9 mouse cellular contexts compared by ENCODE assay signal in genomic region chr8:119837553-119838071, GRCm38 (mm10). TPM values are rescaled to one million over a fixed set of nuclear protein-coding genes. Genes with fewer than 3 reads are reported as not detected.
DNase-seq lines count a peak whose midpoint lies in the region; ATAC-seq and TF ChIP-seq lines count a peak whose summit lies in the region.
"Had no signal": no experiment of that assay in that cellular context is flagged by ENCODE, and none has a peak within 500 bp of the region (broad histone marks: within the 10 kb centered on the region; RNA-seq: fewer than 3 reads in every experiment).

No protein-coding gene starts in this region.

- H3K27ac ChIP-seq in kidney, embryonic 16.5 days (ENCODE audit: low read length): peak overlapping the region; percentile 76
- H3K27ac ChIP-seq in bone marrow macrophage, adult 2 months (ENCODE audit: insufficient read depth, low read depth, low read length): no peak overlapping the region
- H3K27ac ChIP-seq in heart, embryonic 14.5 days (replicated peaks in 1 of 2; ENCODE audit: control insufficient read depth in 1 of 2, insufficient read depth in 1 of 2, low read depth in 2 of 2, low read length in 2 of 2): peak overlapping the region; percentile 1 to 66; a peak in 3 of 4 replicates
- peak overlapping the region; percentile 28; the same call in 1 of the 2 replicates for H3K27ac ChIP-seq in limb, embryonic 15.5 days
- H3K27ac ChIP-seq in stomach, embryonic 14.5 days (ENCODE audit: low read length): peak overlapping the region; percentile 72; the same call in 1 of the 2 replicates

- no peak for ATAC-seq in kidney, embryonic 16.5 days (ENCODE audit: low FRiP score, low TSS enrichment)
- no peak for ATAC-seq in heart, embryonic 14.5 days (ENCODE audit: insufficient number of reproducible peaks, insufficient read depth, low FRiP score, low read depth)
- ATAC-seq in limb, embryonic 15.5 days (ENCODE audit: insufficient number of reproducible peaks, low FRiP score, low TSS enrichment, low read depth): no peak
- no peak for ATAC-seq in stomach, embryonic 14.5 days (ENCODE audit: insufficient number of reproducible peaks, insufficient read depth, low FRiP score, low read depth)
- ATAC-seq: Patski had no signal

- TF ChIP-seq POLR2A in bone marrow macrophage, adult 2 months (IDR thresholded peaks at IDR 0.05; ENCODE audit: borderline replicate concordance, low read depth, low read length): no peak

- peaks cover 61% of the 10 kb centered on the region for H3K4me1 ChIP-seq in kidney, embryonic 16.5 days (ENCODE audit: insufficient read depth, low read length)
- peaks cover 36% of the 10 kb centered on the region for H3K4me1 ChIP-seq in bone marrow macrophage, adult 2 months (ENCODE audit: control insufficient read depth, insufficient read depth, low read length)
- H3K4me1 ChIP-seq in heart, embryonic 14.5 days (ENCODE audit: control insufficient read depth in 2 of 2, insufficient read depth in 2 of 2, low read length in 2 of 2): peaks cover 8 to 25% of the 10 kb centered on the region in 2 experiments; a peak in 3 of 4 replicates
- H3K4me1 ChIP-seq in limb, embryonic 15.5 days: peaks cover 51% of the 10 kb centered on the region
- peaks cover 54% of the 10 kb centered on the region for H3K4me1 ChIP-seq in stomach, embryonic 14.5 days (ENCODE audit: control insufficient read depth, insufficient read depth, low read length)

- 33% methylated on average over 10 of the region's 10 CpGs for WGBS in kidney, embryonic 16.5 days
- 37% methylated on average over 10 of the region's 10 CpGs for WGBS in heart, embryonic 14.5 days
- 44% methylated on average over 10 of the region's 10 CpGs for WGBS in limb, embryonic 15.5 days
- WGBS in stomach, embryonic 14.5 days: 20% methylated on average over 10 of the region's 10 CpGs

- H3K9me3 ChIP-seq in kidney, embryonic 16.5 days (ENCODE audit: low read length): no peaks in the 10 kb centered on the region
- no peaks in the 10 kb centered on the region for H3K9me3 ChIP-seq in heart, embryonic 14.5 days (ENCODE audit: control insufficient read depth, low read length)
- H3K9me3 ChIP-seq in limb, embryonic 15.5 days: no peaks in the 10 kb centered on the region
- no peaks in the 10 kb centered on the region for H3K9me3 ChIP-seq in stomach, embryonic 14.5 days (ENCODE audit: control insufficient read depth, low read depth, low read length)

- TF ChIP-seq CTCF in bone marrow macrophage, adult 2 months (IDR thresholded peaks at IDR 0.05; ENCODE audit: low read depth, low read length): no peak

- H3K9ac ChIP-seq in kidney, embryonic 16.5 days (replicated peaks; ENCODE audit: low read length): peak overlapping the region; percentile 42
- peak overlapping the region; percentile 35; the same call in 1 of the 2 replicates for H3K9ac ChIP-seq in heart, embryonic 14.5 days (ENCODE audit: low read length)
- no peak overlapping the region for H3K9ac ChIP-seq in limb, embryonic 15.5 days
- H3K9ac ChIP-seq in stomach, embryonic 14.5 days (replicated peaks; ENCODE audit: low read depth, low read length): peak overlapping the region; percentile 28; the same call in 1 of the 2 replicates

- peak overlapping the region; percentile 78 for H3K4me3 ChIP-seq in kidney, embryonic 16.5 days (ENCODE audit: low read length)
- peak overlapping the region; percentile 95 for H3K4me3 ChIP-seq in bone marrow macrophage, adult 2 months (ENCODE audit: insufficient read depth, low read length)
- peak overlapping the region in 1 of 2 experiments; percentile 1; a peak in 1 of 4 replicates for H3K4me3 ChIP-seq in heart, embryonic 14.5 days (ENCODE audit: control insufficient read depth in 1 of 2, insufficient read depth in 1 of 2, low read depth in 1 of 2, low read length in 2 of 2)
- H3K4me3 ChIP-seq in limb, embryonic 15.5 days: peak overlapping the region; percentile 2; the same call in 1 of the 2 replicates
- H3K4me3 ChIP-seq in stomach, embryonic 14.5 days (ENCODE audit: low read depth, low read length): peak overlapping the region; percentile 62

- DNase-seq in kidney, adult 11 months: no peak
- DNase-seq in adrenal gland, postnatal 14 days: no peak
- DNase-seq in adrenal gland, adult 8-10 months: no peak

- no peaks in the 10 kb centered on the region for H3K27me3 ChIP-seq in kidney, embryonic 16.5 days (ENCODE audit: insufficient read depth, low read length)
- H3K27me3 ChIP-seq in heart, embryonic 14.5 days (ENCODE audit: control insufficient read depth, insufficient read depth, low read length): no peaks in the 10 kb centered on the region
- H3K27me3 ChIP-seq in limb, embryonic 15.5 days: no peaks in the 10 kb centered on the region
- H3K27me3 ChIP-seq in stomach, embryonic 14.5 days (ENCODE audit: control insufficient read depth, insufficient read depth, low read length): no peaks in the 10 kb centered on the region
- H3K27me3 ChIP-seq: Patski had no signal

- 0 out of 2 replicates have a peak, but pooled peaks cover 4% of the 10 kb centered on the region for H3K36me3 ChIP-seq in kidney, embryonic 16.5 days (ENCODE audit: insufficient read depth, low read length)
- H3K36me3 ChIP-seq in heart, embryonic 14.5 days (ENCODE audit: control insufficient read depth, insufficient read depth, low read length): no peaks in the 10 kb centered on the region; the same call in 1 of the 2 replicates
- H3K36me3 ChIP-seq in limb, embryonic 15.5 days: no peaks in the 10 kb centered on the region
- H3K36me3 ChIP-seq in stomach, embryonic 14.5 days (ENCODE audit: control insufficient read depth, insufficient read depth, low read length): no peaks in the 10 kb centered on the region; the same call in 1 of the 2 replicates

- peak overlapping the region; percentile 97 for H3K4me2 ChIP-seq in kidney, embryonic 16.5 days (replicated peaks; ENCODE audit: low read depth, low read length)
- H3K4me2 ChIP-seq in heart, embryonic 14.5 days (ENCODE audit: low read length): peak overlapping the region; percentile 95
- H3K4me2 ChIP-seq in limb, embryonic 15.5 days: peak overlapping the region; percentile 24; the same call in 1 of the 2 replicates
- peak overlapping the region; percentile 83 for H3K4me2 ChIP-seq in stomach, embryonic 14.5 days (replicated peaks; ENCODE audit: low read depth, low read length)

RNA-seq across cellular contexts. Expression of gene Cotl1, which starts 2.7 kb away (rescaled TPM):
- 130 and 138 TPM in 2 replicates for polyA plus RNA-seq in kidney, embryonic 16.5 days (2015; fragmentation: Nextera tagmentation; extraction: Ambion mirVana)
- polyA plus RNA-seq in bone marrow macrophage, adult 2 months (2012; ENCODE audit: insufficient read depth, insufficient read length, missing spikeins): 472 and 492 TPM in 2 replicates
- polyA plus RNA-seq in heart, embryonic 14.5 days (2014; fragmentation: Nextera tagmentation; extraction: Ambion mirVana): 55.1 and 75.9 TPM in 2 replicates
- polyA plus RNA-seq in limb, embryonic 15.5 days (2015; fragmentation: Nextera tagmentation; extraction: Ambion mirVana): 55.1 and 65.4 TPM in 2 replicates
- polyA plus RNA-seq in stomach, embryonic 14.5 days (2014; fragmentation: Nextera tagmentation; extraction: Ambion mirVana): 340 and 436 TPM in 2 replicates
- 56.9 and 79.0 TPM in 2 replicates for total RNA-seq in adrenal gland, postnatal 14 days (2021)
- total RNA-seq in adrenal gland, adult 8-10 months (2022): 10 to 100 TPM; 38.1 to 64.0 (median 54.4) TPM

RNA-seq across cellular contexts. Expression of gene Klhl36, which starts 24.5 kb away (rescaled TPM):
- polyA plus RNA-seq in kidney, embryonic 16.5 days (2015; fragmentation: Nextera tagmentation; extraction: Ambion mirVana): 20.4 and 22.4 TPM in 2 replicates
- 7.6 and 8.3 TPM in 2 replicates for polyA plus RNA-seq in bone marrow macrophage, adult 2 months (2012; ENCODE audit: insufficient read depth, insufficient read length, missing spikeins)
- 8.8 and 10.6 TPM in 2 replicates for polyA plus RNA-seq in heart, embryonic 14.5 days (2014; fragmentation: Nextera tagmentation; extraction: Ambion mirVana)
- polyA plus RNA-seq in limb, embryonic 15.5 days (2015; fragmentation: Nextera tagmentation; extraction: Ambion mirVana): 13.0 and 13.5 TPM in 2 replicates
- 11.2 and 15.6 TPM in 2 replicates for polyA plus RNA-seq in stomach, embryonic 14.5 days (2014; fragmentation: Nextera tagmentation; extraction: Ambion mirVana)
- 6.6 and 10.0 TPM in 2 replicates for total RNA-seq in adrenal gland, postnatal 14 days (2021)
- 10 to 100 TPM in 3 of 4 experiments, 1 to 10 TPM in 1; 8.4 to 13.8 (median 11.8) TPM for total RNA-seq in adrenal gland, adult 8-10 months (2022)

RNA-seq across cellular contexts. Expression of gene Tldc1, which starts 59.4 kb away (rescaled TPM):
- polyA plus RNA-seq in kidney, embryonic 16.5 days (2015; fragmentation: Nextera tagmentation; extraction: Ambion mirVana): 16.5 and 19.7 TPM in 2 replicates
- polyA plus RNA-seq in bone marrow macrophage, adult 2 months (2012; ENCODE audit: insufficient read depth, insufficient read length, missing spikeins): 5.4 and 6.5 TPM in 2 replicates
- polyA plus RNA-seq in heart, embryonic 14.5 days (2014; fragmentation: Nextera tagmentation; extraction: Ambion mirVana): 11.1 and 11.4 TPM in 2 replicates
- polyA plus RNA-seq in limb, embryonic 15.5 days (2015; fragmentation: Nextera tagmentation; extraction: Ambion mirVana): 11.5 and 11.7 TPM in 2 replicates
- 10.4 and 11.7 TPM in 2 replicates for polyA plus RNA-seq in stomach, embryonic 14.5 days (2014; fragmentation: Nextera tagmentation; extraction: Ambion mirVana)
- total RNA-seq in adrenal gland, postnatal 14 days (2021): 9.1 and 10.8 TPM in 2 replicates
- total RNA-seq in adrenal gland, adult 8-10 months (2022): 10 to 100 TPM; 16.1 to 18.1 (median 17.1) TPM

Comparison
In these comparisons a context has a peak if more than half of its experiments do, and no peak if none do; other contexts are left out.
1. H3K4me2 ChIP-seq: peak in every context shown above with its lines; median percentile 97 in kidney, embryonic 16.5 days; 95 in heart, embryonic 14.5 days; 83 in stomach, embryonic 14.5 days; 24 in limb, embryonic 15.5 days.